Mouse (Mus musculus) embryonic facial prominence, embryonic 12.5 days (tissue): ENCODE results near the gene Ehd3. TPM values are rescaled to one million over a fixed set of nuclear protein-coding genes. Genes with fewer than 3 reads are reported as not detected.

Experiments
- ATAC-seq: fragments of 200-750 bp; cut with Nextera tagmentation; 2 replicates; pipeline ENCODE4 v1.8.0; 2017; ENCODE audit not compliant: insufficient number of reproducible peaks, insufficient read depth, low FRiP score, low TSS enrichment
- H3K27ac ChIP-seq: fragments of 300-500 bp; sonication (generic); 2 replicates; pipeline ENCODE4 v1.5.1; 2016; ENCODE audit warnings: mild to moderate bottlenecking
- H3K27me3 ChIP-seq: fragments of 300-500 bp; sonication (generic); 2 replicates; pipeline ENCODE4 v1.6.1; 2016; ENCODE audit warnings: mild to moderate bottlenecking, moderate library complexity
- H3K36me3 ChIP-seq: fragments of 300-500 bp; sonication (generic); 2 replicates; pipeline ENCODE4 v1.6.1; 2016; ENCODE audit warnings: mild to moderate bottlenecking
- H3K4me1 ChIP-seq: fragments of 300-500 bp; sonication (generic); 2 replicates; pipeline ENCODE4 v1.6.1; 2016
- H3K4me2 ChIP-seq: fragments of 300-500 bp; sonication (generic); replicated peaks from 2 replicates; pipeline ENCODE4 v1.6.1; 2016; ENCODE audit warnings: mild to moderate bottlenecking, moderate library complexity
- H3K4me3 ChIP-seq: fragments of 300-500 bp; sonication (generic); 2 replicates; pipeline ENCODE4 v1.5.1; 2016; ENCODE audit warnings: mild to moderate bottlenecking
- H3K9ac ChIP-seq: fragments of 300-500 bp; sonication (generic); 2 replicates; pipeline ENCODE4 v1.6.1; 2016; ENCODE audit warnings: mild to moderate bottlenecking, moderate library complexity
- H3K9me3 ChIP-seq: fragments of 300-500 bp; sonication (generic); 2 replicates; pipeline ENCODE4 v1.6.1; 2016; ENCODE audit warnings: mild to moderate bottlenecking, moderate library complexity
- WGBS: fragments of 180-500 bp; shearing (Covaris S2); methylation state at CpG from one replicate; pipeline ENCODE4 v1.1.7; 2016; 5-methylcytosine and 5-hydroxymethylcytosine counted together
- polyA plus RNA-seq: library from polyadenylated mRNA; unstranded; fragments of >200 nt; fragmentation: Nextera tagmentation; extraction: Ambion mirVana; gene quantifications from 2 replicates; pipeline ENCODE4 v1.2.1, GENCODE M21; 2016

Ehd3 gene
- polyA plus RNA-seq, 1 experiment from 2014 or later = 6.3 TPM

GRCm38 (mm10) chr17:73853717-73854116, 49.8 kb downstream of the Ehd3 start:
- no peaks in the 10 kb centered on the region for H3K9me3 ChIP-seq
- no peak for ATAC-seq
- no peak overlapping the region for H3K4me3 ChIP-seq
- no peaks in the 10 kb centered on the region for H3K4me1 ChIP-seq
- H3K27ac ChIP-seq = no peak overlapping the region
- no peak overlapping the region for H3K9ac ChIP-seq
- H3K4me2 ChIP-seq = no peak overlapping the region
- no peaks in the 10 kb centered on the region for H3K36me3 ChIP-seq
- H3K27me3 ChIP-seq = no peaks in the 10 kb centered on the region
- 78% methylated on average over 4 of the region's 4 CpGs for WGBS

GRCm38 (mm10) chr17:73869008-73869685, 65.2 kb downstream of the Ehd3 start:
- no peaks in the 10 kb centered on the region for H3K4me1 ChIP-seq
- ATAC-seq = no peak
- no peak overlapping the region for H3K4me2 ChIP-seq
- H3K27ac ChIP-seq = no peak overlapping the region
- no peak overlapping the region for H3K9ac ChIP-seq
- H3K27me3 ChIP-seq = no peaks in the 10 kb centered on the region
- no peak overlapping the region for H3K4me3 ChIP-seq
- H3K9me3 ChIP-seq = no peaks in the 10 kb centered on the region
- H3K36me3 ChIP-seq = no peaks in the 10 kb centered on the region
- 90% methylated on average over 9 of the region's 9 CpGs for WGBS

- 90% methylated on average over 14 of the region's 14 CpGs for WGBS
- Histone ChIP-seq H3K9me3 (0 out of 2 replicates have a peak, but pooled peaks cover 4% of the 10 kb centered on the region), H3K9ac (no peak overlapping the region), H3K4me1 (no peaks in the 10 kb centered on the region), H3K27ac (no peak overlapping the region), H3K36me3 (no peaks in the 10 kb centered on the region), H3K4me3 (no peak overlapping the region), H3K4me2 (no peak overlapping the region), H3K27me3 (no peaks in the 10 kb centered on the region)
- no peak for ATAC-seq
Observed at GRCm38 (mm10) chr17:73870956-73871605, 67.1 kb downstream of the Ehd3 start.

- ATAC-seq = no peak
- 84% methylated on average over 4 of the region's 4 CpGs for WGBS
- Histone ChIP-seq H3K27me3 (no peaks in the 10 kb centered on the region), H3K4me2 (no peak overlapping the region), H3K4me3 (no peak overlapping the region), H3K9ac (no peak overlapping the region), H3K4me1 (no peaks in the 10 kb centered on the region), H3K27ac (no peak overlapping the region), H3K9me3 (0 out of 2 replicates have a peak, but pooled peaks cover 4% of the 10 kb centered on the region), H3K36me3 (no peaks in the 10 kb centered on the region)
Observed at GRCm38 (mm10) chr17:73875268-73875667, 71.3 kb downstream of the Ehd3 start.

- no peaks in the 10 kb centered on the region for H3K4me1 ChIP-seq
- no peak overlapping the region for H3K27ac ChIP-seq
- H3K27me3 ChIP-seq = no peaks in the 10 kb centered on the region; the same call in 1 of the 2 replicates
- no peak overlapping the region for H3K4me3 ChIP-seq
- H3K36me3 ChIP-seq = no peaks in the 10 kb centered on the region
- H3K4me2 ChIP-seq = no peak overlapping the region
- WGBS = 85% methylated on average over 7 of the region's 7 CpGs
- H3K9me3 ChIP-seq = 0 out of 2 replicates have a peak, but pooled peaks cover 4% of the 10 kb centered on the region
- ATAC-seq = no peak
- H3K9ac ChIP-seq = no peak overlapping the region
Observed at GRCm38 (mm10) chr17:73875674-73876073, 71.7 kb downstream of the Ehd3 start.

GRCm38 (mm10) chr17:73879262-73879916, 75.5 kb downstream of the Ehd3 start:
- Histone ChIP-seq H3K27me3 (no peaks in the 10 kb centered on the region; the same call in 1 of the 2 replicates), H3K4me1 (no peaks in the 10 kb centered on the region), H3K36me3 (no peaks in the 10 kb centered on the region), H3K4me2 (no peak overlapping the region), H3K9me3 (0 out of 2 replicates have a peak, but pooled peaks cover 4% of the 10 kb centered on the region), H3K4me3 (no peak overlapping the region), H3K27ac (no peak overlapping the region), H3K9ac (no peak overlapping the region)
- 91% methylated on average over 10 of the region's 10 CpGs for WGBS
- ATAC-seq = no peak; the same call in 1 of the 2 replicates

GRCm38 (mm10) chr17:73880286-73880685, 76.4 kb downstream of the Ehd3 start:
- WGBS = 78% methylated on average over 6 of the region's 6 CpGs
- Histone ChIP-seq H3K36me3 (no peaks in the 10 kb centered on the region), H3K27me3 (no peaks in the 10 kb centered on the region; the same call in 1 of the 2 replicates), H3K27ac (no peak overlapping the region), H3K9ac (no peak overlapping the region), H3K4me1 (no peaks in the 10 kb centered on the region), H3K4me3 (no peak overlapping the region), H3K9me3 (no peaks in the 10 kb centered on the region), H3K4me2 (no peak overlapping the region)
- no peak for ATAC-seq

GRCm38 (mm10) chr17:73881295-73881694, 77.4 kb downstream of the Ehd3 start:
- 74% methylated on average over 6 of the region's 6 CpGs for WGBS
- Histone ChIP-seq H3K9ac (no peak overlapping the region), H3K4me2 (no peak overlapping the region), H3K4me1 (no peaks in the 10 kb centered on the region; the same call in 1 of the 2 replicates), H3K9me3 (no peaks in the 10 kb centered on the region), H3K36me3 (no peaks in the 10 kb centered on the region), H3K27ac (no peak overlapping the region), H3K4me3 (no peak overlapping the region), H3K27me3 (no peaks in the 10 kb centered on the region; the same call in 1 of the 2 replicates)
- ATAC-seq = no peak

Other genes with a start within 250 kb of the Ehd3 start
- 3.6 and 3.7 TPM in 2 replicates for gene Galnt14, start 93.7 kb upstream of the Ehd3 start, polyA plus RNA-seq
- gene Xdh, start 146.1 kb downstream of the Ehd3 start, polyA plus RNA-seq = 0.69 and 0.70 TPM in 2 replicates
- 0.23 and 0.46 TPM in 2 replicates for gene Srd5a2, start 243.8 kb downstream of the Ehd3 start, polyA plus RNA-seq